Mouse (Mus musculus) bone marrow macrophage, adult 2 months (primary cell): ENCODE data around the gene Dnajc3.

Source experiments
- CTCF ChIP-seq: IDR thresholded peaks from 2 replicates; pipeline ENCODE4 v1.5.1; 2012; ENCODE audit warnings: low read depth, mild to moderate bottlenecking, low read length, moderate library complexity
- POLR2A ChIP-seq: IDR thresholded peaks from 2 replicates; pipeline ENCODE4 v1.6.1; 2012; ENCODE audit warnings: mild to moderate bottlenecking, low read depth, low read length, borderline replicate concordance

- no peak for TF ChIP-seq POLR2A
- TF ChIP-seq CTCF, result no peak
Observed at GRCm38 (mm10) chr14:118965356-118966000, 27.7 kb downstream of the Dnajc3 start.
